Mouse (Mus musculus) liver, adult 2 months (tissue): ENCODE results near the gene Rpia.

Source experiments
- CTCF ChIP-seq: fragments of 200-500 bp; IDR thresholded peaks from 2 replicates; pipeline ENCODE4 v1.5.1; 2011; ENCODE audit warnings: low read depth, low read length, control low read depth
- POLR2A ChIP-seq: fragments of 200-500 bp; IDR thresholded peaks from 2 replicates; pipeline ENCODE4 v1.6.1; 2011; ENCODE audit warnings: low read length, control low read depth; ENCODE audit not compliant: insufficient read depth; ENCODE audit errors: extremely low read depth

DNA sequence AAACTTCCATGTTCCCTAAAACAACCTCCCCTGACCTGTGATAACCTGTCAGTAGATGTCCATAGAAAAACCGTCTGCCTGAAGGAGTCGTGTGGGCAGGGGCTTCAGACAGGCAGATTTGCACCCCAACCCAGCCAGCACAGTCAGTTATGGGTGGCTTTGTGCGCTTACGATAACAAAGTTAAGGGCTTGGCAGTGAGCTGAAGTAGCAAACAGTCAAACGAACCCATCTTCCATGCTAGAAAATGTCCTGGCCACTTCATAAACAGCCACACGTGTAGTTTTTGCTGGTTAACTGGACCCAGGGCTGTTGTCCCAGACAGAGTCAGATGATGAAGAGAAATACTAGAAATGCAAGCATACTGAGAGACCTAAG is 40.1 kb downstream of the Rpia start:
- TF ChIP-seq CTCF: no peak
- TF ChIP-seq POLR2A: no peak
